Mouse (Mus musculus): ENCODE measurements at regions not wholly inside any gene's neighbourhood (a gene's known extent, or its start where the extent isn't known, plus 50 kb on each side); places are given as distances from the start of the nearest gene placed in this dataset.

GRCm38 (mm10) chr10:95773425-95773980, 69.2 kb downstream of the Gm33543 start:
- ATAC-seq (replicated peaks) = no peak
- Histone ChIP-seq H3K4me2 (no peak overlapping the region), H3K4me3 (no peak overlapping the region), H3K27me3 (replicated peaks) (no peaks in the 10 kb centered on the region), H3K9me3 (no peaks in the 10 kb centered on the region), H3K9ac (no peak overlapping the region), H3K36me3 (replicated peaks) (no peaks in the 10 kb centered on the region), H3K4me1 (no peaks in the 10 kb centered on the region), H3K27ac (no peak overlapping the region)
- 90% methylated on average over 16 of the region's 16 CpGs for WGBS

GRCm38 (mm10) chr10:95772811-95773424, 69.8 kb downstream of the Gm33543 start:
- 96% methylated on average over 9 of the region's 9 CpGs for WGBS
- Histone ChIP-seq H3K9me3 (no peaks in the 10 kb centered on the region), H3K9ac (no peak overlapping the region), H3K4me2 (no peak overlapping the region), H3K4me3 (no peak overlapping the region), H3K27ac (no peak overlapping the region), H3K27me3 (replicated peaks) (no peaks in the 10 kb centered on the region), H3K36me3 (replicated peaks) (no peaks in the 10 kb centered on the region), H3K4me1 (no peaks in the 10 kb centered on the region)
- ATAC-seq (replicated peaks) = no peak

GRCm38 (mm10) chr10:95768974-95769373, 73.8 kb downstream of the Gm33543 start:
- Histone ChIP-seq H3K4me3 (no peak overlapping the region), H3K27me3 (replicated peaks) (no peaks in the 10 kb centered on the region), H3K9me3 (no peaks in the 10 kb centered on the region), H3K9ac (no peak overlapping the region), H3K4me1 (no peaks in the 10 kb centered on the region), H3K36me3 (replicated peaks) (no peaks in the 10 kb centered on the region), H3K4me2 (no peak overlapping the region), H3K27ac (no peak overlapping the region)
- 87% methylated on average over 8 of the region's 8 CpGs for WGBS
- ATAC-seq (replicated peaks) = no peak

GRCm38 (mm10) chr10:95767526-95768161, 75.1 kb downstream of the Gm33543 start:
- no peaks in the 10 kb centered on the region for H3K36me3 ChIP-seq (replicated peaks)
- H3K27me3 ChIP-seq (replicated peaks) = no peaks in the 10 kb centered on the region
- H3K4me1 ChIP-seq = no peaks in the 10 kb centered on the region
- H3K9ac ChIP-seq = no peak overlapping the region
- no peak overlapping the region for H3K4me3 ChIP-seq
- H3K27ac ChIP-seq = no peak overlapping the region
- no peaks in the 10 kb centered on the region for H3K9me3 ChIP-seq
- 70% methylated on average over 5 of the region's 7 CpGs for WGBS
- H3K4me2 ChIP-seq = no peak overlapping the region
- no peak for ATAC-seq (replicated peaks)

GRCm38 (mm10) chr10:95764129-95764528, 78.6 kb downstream of the Gm33543 start:
- Histone ChIP-seq H3K27me3 (replicated peaks) (no peaks in the 10 kb centered on the region), H3K9me3 (no peaks in the 10 kb centered on the region), H3K4me3 (no peak overlapping the region), H3K36me3 (replicated peaks) (no peaks in the 10 kb centered on the region), H3K27ac (no peak overlapping the region), H3K9ac (no peak overlapping the region), H3K4me2 (no peak overlapping the region), H3K4me1 (no peaks in the 10 kb centered on the region)
- 86% methylated on average over 4 of the region's 4 CpGs for WGBS
- no peak for ATAC-seq (replicated peaks)

- no peaks in the 10 kb centered on the region for H3K36me3 ChIP-seq (replicated peaks)
- no peaks in the 10 kb centered on the region for H3K4me1 ChIP-seq
- no peak overlapping the region for H3K4me2 ChIP-seq
- H3K4me3 ChIP-seq = no peak overlapping the region
- H3K27me3 ChIP-seq (replicated peaks) = no peaks in the 10 kb centered on the region
- 86% methylated on average over 8 of the region's 8 CpGs for whole genome bisulfite sequencing
- ATAC-seq (replicated peaks) = no peak
- no peak overlapping the region for H3K9ac ChIP-seq
- no peak overlapping the region for H3K27ac ChIP-seq
- H3K9me3 ChIP-seq = no peaks in the 10 kb centered on the region
These were observed 80.1 kb downstream of the Gm33543 start for GRCm38 (mm10) chr10:95762632-95763031.

GRCm38 (mm10) chr10:95761969-95762368, 80.8 kb downstream of the Gm33543 start:
- no peak for ATAC-seq (replicated peaks)
- Histone ChIP-seq H3K36me3 (replicated peaks) (no peaks in the 10 kb centered on the region), H3K4me2 (no peak overlapping the region), H3K27me3 (replicated peaks) (no peaks in the 10 kb centered on the region), H3K9me3 (no peaks in the 10 kb centered on the region), H3K4me1 (no peaks in the 10 kb centered on the region), H3K27ac (no peak overlapping the region), H3K9ac (no peak overlapping the region), H3K4me3 (no peak overlapping the region)
- WGBS = 90% methylated on average over 4 of the region's 4 CpGs

- Histone ChIP-seq H3K36me3 (replicated peaks) (no peaks in the 10 kb centered on the region), H3K4me2 (no peak overlapping the region), H3K27me3 (replicated peaks) (no peaks in the 10 kb centered on the region), H3K27ac (no peak overlapping the region), H3K4me3 (no peak overlapping the region), H3K9ac (no peak overlapping the region), H3K4me1 (no peaks in the 10 kb centered on the region), H3K9me3 (no peaks in the 10 kb centered on the region)
- no peak for ATAC-seq (replicated peaks)
- WGBS = 93% methylated on average over 9 of the region's 9 CpGs
These were observed 82.4 kb downstream of the Gm33543 start for GRCm38 (mm10) chr10:95760121-95760870.

- H3K9ac ChIP-seq = no peak overlapping the region
- no peak overlapping the region for H3K4me3 ChIP-seq
- no peaks in the 10 kb centered on the region for H3K9me3 ChIP-seq
- no peak overlapping the region for H3K27ac ChIP-seq
- H3K27me3 ChIP-seq (replicated peaks) = no peaks in the 10 kb centered on the region
- no peak for ATAC-seq (replicated peaks)
- WGBS = 94% methylated on average over 8 of the region's 8 CpGs
- no peaks in the 10 kb centered on the region for H3K36me3 ChIP-seq (replicated peaks)
- no peaks in the 10 kb centered on the region for H3K4me1 ChIP-seq
- no peak overlapping the region for H3K4me2 ChIP-seq
These were observed 84.5 kb downstream of the Gm33543 start for GRCm38 (mm10) chr10:95758181-95758580.

GRCm38 (mm10) chr10:95755429-95755828, 82.2 kb upstream of the Anapc15-ps start:
- no peak for ATAC-seq (replicated peaks)

GRCm38 (mm10) chr10:95753396-95753905, 80.2 kb upstream of the Anapc15-ps start:
- Histone ChIP-seq H3K4me2 (no peak overlapping the region), H3K27ac (no peak overlapping the region), H3K9ac (no peak overlapping the region), H3K27me3 (replicated peaks) (no peaks in the 10 kb centered on the region), H3K4me3 (no peak overlapping the region), H3K36me3 (replicated peaks) (no peaks in the 10 kb centered on the region), H3K9me3 (no peaks in the 10 kb centered on the region), H3K4me1 (no peaks in the 10 kb centered on the region)
- ATAC-seq (replicated peaks) = no peak
- WGBS = 92% methylated on average over 11 of the region's 11 CpGs

More at GRCm38 (mm10) chr10:95755429-95755828, 82.2 kb upstream of the Anapc15-ps start:
- H3K27me3 ChIP-seq (replicated peaks) = no peaks in the 10 kb centered on the region
- no peaks in the 10 kb centered on the region for H3K36me3 ChIP-seq (replicated peaks)
- no peak overlapping the region for H3K9ac ChIP-seq
- H3K9me3 ChIP-seq = no peaks in the 10 kb centered on the region
- no peak overlapping the region for H3K4me2 ChIP-seq
- WGBS = 91% methylated on average over 3 of the region's 3 CpGs
- H3K27ac ChIP-seq = no peak overlapping the region
- no peak overlapping the region for H3K4me3 ChIP-seq
- no peaks in the 10 kb centered on the region for H3K4me1 ChIP-seq

GRCm38 (mm10) chr10:95748360-95748759, 75.1 kb upstream of the Anapc15-ps start:
- H3K4me1 ChIP-seq = no peaks in the 10 kb centered on the region

More at GRCm38 (mm10) chr10:95748360-95748759, 75.1 kb upstream of the Anapc15-ps start:
- Histone ChIP-seq H3K36me3 (replicated peaks) (no peaks in the 10 kb centered on the region), H3K9me3 (no peaks in the 10 kb centered on the region), H3K9ac (no peak overlapping the region), H3K4me3 (no peak overlapping the region), H3K27me3 (replicated peaks) (no peaks in the 10 kb centered on the region), H3K4me2 (no peak overlapping the region), H3K27ac (no peak overlapping the region)
- WGBS = 91% methylated on average over 1 of the region's 1 CpGs
- ATAC-seq (replicated peaks) = no peak
